Mouse (Mus musculus): ENCODE measurements at regions not wholly inside any gene's neighbourhood (a gene's known extent, or its start where the extent isn't known, plus 50 kb on each side); places are given as distances from the start of the nearest gene placed in this dataset.

- DNase-seq (ENCODE audit: low read depth, low spot score) = no peak
Measured at GRCm38 (mm10) chr5:54741440-54741839, 743.1 kb downstream of the Stim2 start.

GRCm38 (mm10) chr5:54746973-54747372 is 748.7 kb downstream of the Stim2 start:
- DNase-seq (ENCODE audit: low read depth, low spot score) = no peak

- no peak for DNase-seq (ENCODE audit: low read depth, low spot score)
Measured at GRCm38 (mm10) chr5:54753372-54753771, 755.1 kb downstream of the Stim2 start.

GRCm38 (mm10) chr5:54759657-54760056 is 761.4 kb downstream of the Stim2 start:
- no peak for DNase-seq (ENCODE audit: low read depth, low spot score)

- DNase-seq (ENCODE audit: low read depth, low spot score) = no peak
Measured at GRCm38 (mm10) chr5:54763019-54763418, 764.7 kb downstream of the Stim2 start.

- DNase-seq (ENCODE audit: low read depth, low spot score) = peak; percentile 43
Measured at GRCm38 (mm10) chr5:54796953-54797450, 798.7 kb downstream of the Stim2 start.

GRCm38 (mm10) chr5:54827076-54827475 is 828.8 kb downstream of the Stim2 start:
- no peak for DNase-seq (ENCODE audit: low read depth, low spot score)

All from forelimb bud, embryonic 11.5 days (tissue).